Comparison of ENCODE assay signal across 10 mouse cellular contexts in genomic region chr1:90225603-90226254, GRCm38 (mm10). TPM values are rescaled to one million over a fixed set of nuclear protein-coding genes. Genes with fewer than 3 reads are reported as not detected.
DNase-seq lines count a peak whose midpoint lies in the region; ATAC-seq and TF ChIP-seq lines count a peak whose summit lies in the region.
"Had no signal": no experiment of that assay in that cellular context is flagged by ENCODE, and none has a peak within 500 bp of the region (broad histone marks: within the 10 kb centered on the region; RNA-seq: fewer than 3 reads in every experiment).

No protein-coding gene starts in this region.

- DNase-seq in adrenal gland, adult (ENCODE audit: inconsistent age in 2 of 2, low spot score in 1 of 2): peak; percentile 38 to 69
- no peak for DNase-seq in adrenal gland, adult 8-10 months
- peak; percentile 30 for DNase-seq in kidney, adult 9 months
- peak; percentile 79 to 89 for DNase-seq in lung, postnatal 4 days
- no peak for DNase-seq in thymus, postnatal 36 days
- DNase-seq in thymus, adult 2 months: no peak
- no peak for DNase-seq in spleen, postnatal 4 days (ENCODE audit: low spot score in 2 of 2)

- no peaks in the 10 kb centered on the region for H3K27me3 ChIP-seq in thymus, adult 2 months (ENCODE audit: control insufficient read depth, insufficient read depth, low read length)
- H3K27me3 ChIP-seq: embryonic facial prominence, embryonic 15.5 days; neural tube, embryonic 12.5 days had no signal

- TF ChIP-seq POLR2A in thymus, adult 2 months (IDR thresholded peaks at IDR 0.05; ENCODE audit: control insufficient read depth, extremely low read depth, insufficient read depth, low read length, poor library complexity): no peak

- peak; percentile 29 for ATAC-seq in granulocyte monocyte progenitor cell, adult 5-6 weeks (replicated peaks; ENCODE audit: poor library complexity, severe bottlenecking)

- 30% methylated on average over 9 of the region's 9 CpGs for whole genome bisulfite sequencing in thymus, adult 2 months

- H3K27ac ChIP-seq in thymus, adult 2 months (ENCODE audit: control insufficient read depth, insufficient read depth, low read length): no peak overlapping the region
- H3K27ac ChIP-seq: embryonic facial prominence, embryonic 15.5 days; neural tube, embryonic 12.5 days had no signal

- no peak overlapping the region for H3K4me3 ChIP-seq in thymus, adult 2 months (ENCODE audit: control insufficient read depth, insufficient read depth, low read length)
- H3K4me3 ChIP-seq: embryonic facial prominence, embryonic 15.5 days; neural tube, embryonic 12.5 days had no signal

- no peaks in the 10 kb centered on the region for H3K4me1 ChIP-seq in thymus, adult 2 months (replicated peaks; ENCODE audit: control insufficient read depth, insufficient read depth, low read length)

- H3K36me3 ChIP-seq in thymus, adult 2 months (ENCODE audit: control insufficient read depth, insufficient read depth, low read length): no peaks in the 10 kb centered on the region
- H3K36me3 ChIP-seq: embryonic facial prominence, embryonic 15.5 days; neural tube, embryonic 12.5 days had no signal

- no peak for TF ChIP-seq CTCF in thymus, adult 2 months (IDR thresholded peaks at IDR 0.05; ENCODE audit: borderline replicate concordance, control insufficient read depth, extremely low read depth, insufficient read depth, low read length, poor library complexity)

RNA-seq across cellular contexts. Expression of gene Ackr3, which starts 21.9 kb away (rescaled TPM):
- total RNA-seq in adrenal gland, adult 8-10 months (2022): 10 to 100 TPM; 20.0 to 86.1 (median 59.0) TPM
- total RNA-seq in granulocyte monocyte progenitor cell, adult 5-6 weeks (2014; fragmentation: Nextera tagmentation): not detected in 2 replicates
- total RNA-seq in granulocyte monocyte progenitor cell, adult 5-6 weeks (2017): not detected in 2 replicates
- 17.1 and 24.7 TPM in 2 replicates for polyA plus RNA-seq in thymus, adult 2 months (2012; rRNA removed)

Comparison
In these comparisons a context has a peak if more than half of its experiments do, and no peak if none do; other contexts are left out.
1. DNase-seq: peak in adrenal gland, adult (2 of 2), kidney, adult 9 months (single experiment) and lung, postnatal 4 days (2 of 2); none in adrenal gland, adult 8-10 months (single experiment), thymus, postnatal 36 days (0 of 2), thymus, adult 2 months (single experiment) and spleen, postnatal 4 days (0 of 2).
2. RNA of gene Ackr3, which starts 21.9 kb away (total RNA-seq): 20.0 to 86.1 TPM in adrenal gland, adult 8-10 months; not detected in granulocyte monocyte progenitor cell, adult 5-6 weeks; every median in the first group is over 10 times any median in the second.